Mouse (Mus musculus) forebrain, embryonic 16.5 days (tissue): ENCODE measurements at regions not wholly inside any gene's neighbourhood (a gene's known extent, or its start where the extent isn't known, plus 50 kb on each side); places are given as distances from the start of the nearest gene placed in this dataset.

ENCODE experiments used
- ATAC-seq: fragments of 200-750 bp; cut with Nextera tagmentation; 2 replicates; pipeline ENCODE4 v1.8.0; 2017; ENCODE audit warnings: mild to moderate bottlenecking, moderate library complexity
- H3K27ac ChIP-seq: fragments of 300-500 bp; sonication (generic); 2 replicates; pipeline ENCODE4 v1.5.1; 2014; ENCODE audit warnings: low read length, control low read depth
- H3K27me3 ChIP-seq: fragments of 300-500 bp; sonication (generic); replicated peaks from 2 replicates; pipeline ENCODE4 v1.6.1; 2014; ENCODE audit warnings: low read length; ENCODE audit not compliant: control insufficient read depth, insufficient read depth
- H3K36me3 ChIP-seq: fragments of 300-500 bp; sonication (generic); 2 replicates; pipeline ENCODE4 v1.6.1; 2014; ENCODE audit not compliant: control insufficient read depth, insufficient read depth
- H3K4me1 ChIP-seq: fragments of 300-500 bp; sonication (generic); replicated peaks from 2 replicates; pipeline ENCODE4 v1.6.1; 2014; ENCODE audit warnings: low read length; ENCODE audit not compliant: control insufficient read depth, insufficient read depth
- H3K4me2 ChIP-seq: fragments of 300-500 bp; sonication (generic); 2 replicates; pipeline ENCODE4 v1.6.1; 2014; ENCODE audit warnings: mild to moderate bottlenecking, low read length, control low read depth
- H3K4me3 ChIP-seq: fragments of 300-500 bp; sonication (generic); replicated peaks from 2 replicates; pipeline ENCODE4 v1.5.1; 2014; ENCODE audit warnings: mild to moderate bottlenecking, low read length, control low read depth
- H3K9ac ChIP-seq: fragments of 300-500 bp; sonication (generic); replicated peaks from 2 replicates; pipeline ENCODE4 v1.6.1; 2014; ENCODE audit warnings: low read depth, low read length, control low read depth
- H3K9me3 ChIP-seq: fragments of 300-500 bp; sonication (generic); 2 replicates; pipeline ENCODE4 v1.6.1; 2016; ENCODE audit warnings: low read length; ENCODE audit not compliant: control insufficient read depth
- WGBS: fragments of 180-500 bp; shearing (Covaris S2); extraction: QIAGEN DNeasy Blood & Tissue Kit; methylation state at CpG from one replicate; pipeline ENCODE4 v1.1.7; 2014; 5-methylcytosine and 5-hydroxymethylcytosine counted together

DNA sequence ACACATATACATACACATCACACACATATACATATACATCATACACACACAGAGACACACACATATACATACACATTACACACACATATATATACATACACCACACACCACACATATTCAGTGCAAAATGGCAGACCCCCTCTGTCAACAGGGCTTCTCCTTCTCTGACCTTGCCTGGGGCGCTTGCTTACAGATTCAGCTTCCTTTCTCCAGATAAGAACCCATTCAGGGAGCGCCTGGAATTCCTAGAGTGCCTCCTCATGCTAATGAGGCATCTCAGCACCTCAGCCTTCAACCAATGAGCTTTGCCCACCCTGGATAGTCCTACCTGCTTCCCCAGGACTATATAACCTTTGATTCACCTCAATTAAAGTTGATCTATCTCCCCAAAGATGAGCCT, 200.3 kb downstream of the Spata18 start:
- Histone ChIP-seq H3K36me3 (no peaks in the 10 kb centered on the region), H3K4me3 (no peak overlapping the region), H3K9me3 (no peaks in the 10 kb centered on the region), H3K4me2 (no peak overlapping the region), H3K9ac (no peak overlapping the region), H3K27me3 (no peaks in the 10 kb centered on the region), H3K4me1 (peaks cover 17% of the 10 kb centered on the region), H3K27ac (no peak overlapping the region)
- no peak for ATAC-seq
- WGBS = 55% methylated on average over 2 of the region's 2 CpGs

DNA sequence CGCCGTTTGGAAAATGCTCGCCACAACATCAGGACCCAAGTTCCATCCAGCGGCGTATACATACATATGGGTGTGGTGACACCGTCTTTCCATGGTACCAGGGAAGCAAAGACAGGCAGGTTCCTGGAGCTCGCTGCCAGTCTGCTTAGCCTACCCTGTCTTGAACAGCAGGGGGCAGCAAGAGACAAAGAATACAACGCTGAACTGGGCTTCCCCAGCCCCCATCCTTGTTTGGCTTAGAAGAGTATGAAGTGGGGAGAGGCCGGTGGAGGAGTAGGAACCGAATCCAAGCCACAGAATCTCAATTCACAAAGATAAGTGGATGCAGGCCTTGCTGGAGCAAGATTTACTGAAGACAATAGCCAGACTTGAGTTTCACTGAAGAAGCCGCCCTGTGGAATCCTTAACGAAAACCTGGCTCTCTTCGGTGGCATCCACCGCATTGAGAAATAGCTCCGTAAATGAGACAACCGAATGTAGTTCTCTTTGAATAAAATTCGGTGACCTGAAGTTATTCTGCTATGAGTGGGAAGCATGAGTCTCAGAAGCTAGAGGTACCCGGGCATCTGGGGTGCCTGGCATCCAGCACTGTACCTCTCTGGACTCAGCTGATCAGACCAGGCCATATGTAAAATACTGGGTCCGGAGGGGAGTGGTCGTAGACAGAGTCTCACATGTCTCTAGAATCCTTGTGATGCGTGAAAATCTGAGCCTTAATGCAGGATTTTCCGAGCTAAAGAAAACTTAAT, 203.0 kb downstream of the Spata18 start:
- no peak overlapping the region for H3K4me3 ChIP-seq

DNA sequence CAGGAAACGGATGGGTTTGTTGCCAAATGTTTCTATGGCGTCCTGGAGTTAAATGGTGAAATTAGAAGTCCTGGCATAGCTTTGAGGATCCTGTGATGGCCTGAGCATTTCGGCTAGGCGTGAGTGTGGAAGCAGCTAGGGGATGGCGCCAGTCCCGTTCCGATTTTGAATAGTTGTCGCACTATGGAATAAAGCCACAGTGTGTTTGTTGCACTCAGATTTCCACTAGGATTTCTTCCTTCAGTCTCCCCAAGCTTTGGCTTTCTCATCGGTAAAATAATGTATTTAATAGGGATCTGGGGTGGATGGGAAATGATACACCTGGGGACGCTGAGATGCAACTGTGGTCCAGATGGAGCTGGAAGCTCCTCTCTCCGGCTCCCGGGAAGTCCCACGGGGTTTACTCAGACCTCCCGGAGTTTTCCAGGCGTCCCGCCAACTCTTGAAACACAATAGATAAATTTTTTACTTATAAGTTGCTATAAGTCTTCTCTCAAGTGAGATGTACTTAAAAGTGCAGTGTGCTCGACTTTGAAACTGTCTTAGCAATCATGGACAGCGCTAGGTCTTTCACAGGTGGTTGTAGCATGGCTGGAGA, 203.7 kb downstream of the Spata18 start:
- Histone ChIP-seq H3K4me1 (peaks cover 13% of the 10 kb centered on the region), H3K4me3 (no peak overlapping the region), H3K9me3 (no peaks in the 10 kb centered on the region), H3K36me3 (no peaks in the 10 kb centered on the region), H3K9ac (no peak overlapping the region), H3K27ac (no peak overlapping the region), H3K27me3 (no peaks in the 10 kb centered on the region), H3K4me2 (peak overlapping the region; percentile 44; the same call in 1 of the 2 replicates)
- 63% methylated on average over 18 of the region's 18 CpGs for WGBS
- ATAC-seq = no peak

More for the DNA sequence above, 203.0 kb downstream of the Spata18 start:
- H3K4me1 ChIP-seq = peaks cover 13% of the 10 kb centered on the region
- 36% methylated on average over 22 of the region's 22 CpGs for WGBS
- no peaks in the 10 kb centered on the region for H3K9me3 ChIP-seq
- H3K27me3 ChIP-seq = no peaks in the 10 kb centered on the region
- H3K4me2 ChIP-seq = peak overlapping the region; percentile 44
- H3K27ac ChIP-seq = peak overlapping the region; percentile 27; the same call in 1 of the 2 replicates
- H3K36me3 ChIP-seq = no peaks in the 10 kb centered on the region
- peak overlapping the region; percentile 43 for H3K9ac ChIP-seq
- peak; percentile 98 for ATAC-seq

DNA sequence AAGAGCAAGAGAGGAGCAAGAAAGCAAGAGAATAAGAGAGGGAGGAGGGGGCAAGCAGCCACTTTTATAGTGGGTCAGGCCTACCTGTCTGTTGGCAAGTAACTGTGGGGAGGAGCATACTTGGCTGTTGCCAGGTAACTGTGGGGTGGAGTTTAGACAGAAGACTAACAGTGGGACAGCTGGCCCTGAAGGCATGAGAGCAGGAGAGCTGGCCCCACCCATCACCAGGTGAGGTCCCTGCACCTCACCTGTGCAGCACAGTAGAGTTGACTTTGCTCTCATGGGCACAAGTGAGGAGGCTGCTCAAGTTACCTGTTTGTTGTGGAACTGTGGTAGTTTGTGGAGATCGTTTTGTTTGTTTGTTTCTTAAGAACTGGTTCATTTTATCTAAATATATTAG, 208.1 kb downstream of the Spata18 start:
- peaks cover 8% of the 10 kb centered on the region for H3K4me1 ChIP-seq
- H3K27me3 ChIP-seq = no peaks in the 10 kb centered on the region
- ATAC-seq = no peak
- H3K4me2 ChIP-seq = no peak overlapping the region
- 86% methylated on average over 1 of the region's 1 CpGs for WGBS
- H3K36me3 ChIP-seq = no peaks in the 10 kb centered on the region
- no peaks in the 10 kb centered on the region for H3K9me3 ChIP-seq
- H3K9ac ChIP-seq = no peak overlapping the region
- no peak overlapping the region for H3K27ac ChIP-seq
- H3K4me3 ChIP-seq = no peak overlapping the region

DNA sequence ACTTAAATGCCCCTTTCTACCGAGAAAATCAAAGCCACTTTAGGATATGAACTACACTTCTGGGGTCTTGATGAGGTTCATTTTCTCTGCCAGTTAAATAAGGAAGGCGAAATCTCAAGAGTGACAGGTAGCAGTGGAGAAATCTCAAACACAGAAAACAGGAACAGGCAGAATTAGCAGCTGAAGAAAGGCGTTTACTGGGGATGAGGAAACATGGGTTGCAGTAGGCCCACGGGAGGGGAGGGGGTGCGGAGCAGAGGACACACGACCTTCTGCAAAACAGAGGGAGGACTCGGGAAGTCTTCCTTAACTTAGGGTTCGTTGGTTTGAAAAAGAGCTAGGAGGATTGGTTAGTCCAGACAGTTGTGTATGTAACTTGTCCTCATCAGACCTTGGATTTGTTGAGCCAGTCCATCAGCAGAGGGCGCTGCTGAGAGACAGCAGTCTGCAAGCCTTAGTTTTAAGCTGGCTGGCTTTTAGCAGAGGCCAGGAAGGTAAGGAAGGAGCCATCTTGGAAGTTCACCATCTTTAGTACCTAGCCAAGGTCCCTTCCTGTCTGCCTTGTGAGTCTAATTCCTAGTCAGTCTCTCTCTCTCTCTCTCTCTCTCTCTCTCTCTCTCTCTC, 204.0 kb downstream of the Usp46 start:
- Histone ChIP-seq H3K36me3 (no peaks in the 10 kb centered on the region), H3K4me3 (no peak overlapping the region), H3K27ac (no peak overlapping the region), H3K27me3 (no peaks in the 10 kb centered on the region), H3K9me3 (no peaks in the 10 kb centered on the region), H3K4me1 (no peaks in the 10 kb centered on the region), H3K9ac (no peak overlapping the region), H3K4me2 (no peak overlapping the region)
- 69% methylated on average over 9 of the region's 9 CpGs for WGBS
- ATAC-seq = no peak

DNA sequence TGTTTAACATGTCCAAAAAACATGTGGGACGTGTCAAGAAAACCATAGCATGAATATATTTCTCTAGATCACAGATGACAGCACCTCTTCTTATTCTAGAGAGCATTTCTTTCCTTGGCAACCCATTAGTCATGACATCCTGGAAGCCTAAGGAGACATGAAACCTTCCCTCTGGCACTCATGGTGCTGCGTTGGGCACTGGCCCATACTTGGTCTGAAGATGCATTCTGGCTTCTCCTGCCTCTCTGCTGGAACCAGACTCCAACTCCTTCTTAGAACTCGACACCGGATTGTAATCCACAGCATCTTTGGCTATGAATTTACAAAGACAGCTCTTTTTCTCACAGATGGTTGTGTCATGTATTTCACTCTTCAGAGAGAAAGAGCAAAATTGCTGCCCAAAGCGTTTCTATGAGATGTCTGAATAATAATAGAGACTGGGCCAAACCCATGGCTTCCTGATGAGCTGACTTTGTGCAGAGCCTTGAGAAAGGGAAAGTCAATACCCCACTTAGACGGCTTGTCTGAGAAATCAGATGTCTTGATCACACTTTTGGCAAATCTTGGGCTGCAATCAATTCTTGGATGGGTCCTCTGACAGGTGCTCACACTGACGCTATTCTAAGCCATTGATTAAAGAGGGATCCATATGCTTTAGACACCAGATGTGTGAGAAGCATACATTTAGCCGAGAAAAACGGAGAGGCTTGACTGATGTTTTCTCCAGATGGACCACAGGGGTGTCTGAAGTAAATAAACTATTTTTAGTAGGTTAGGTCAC, 195.4 kb downstream of the Usp46 start:
- Histone ChIP-seq H3K9me3 (no peaks in the 10 kb centered on the region), H3K27ac (no peak overlapping the region), H3K27me3 (no peaks in the 10 kb centered on the region), H3K4me3 (no peak overlapping the region), H3K9ac (no peak overlapping the region), H3K4me2 (no peak overlapping the region), H3K36me3 (no peaks in the 10 kb centered on the region), H3K4me1 (peaks cover 6% of the 10 kb centered on the region)
- 63% methylated on average over 9 of the region's 9 CpGs for WGBS
- no peak for ATAC-seq

DNA sequence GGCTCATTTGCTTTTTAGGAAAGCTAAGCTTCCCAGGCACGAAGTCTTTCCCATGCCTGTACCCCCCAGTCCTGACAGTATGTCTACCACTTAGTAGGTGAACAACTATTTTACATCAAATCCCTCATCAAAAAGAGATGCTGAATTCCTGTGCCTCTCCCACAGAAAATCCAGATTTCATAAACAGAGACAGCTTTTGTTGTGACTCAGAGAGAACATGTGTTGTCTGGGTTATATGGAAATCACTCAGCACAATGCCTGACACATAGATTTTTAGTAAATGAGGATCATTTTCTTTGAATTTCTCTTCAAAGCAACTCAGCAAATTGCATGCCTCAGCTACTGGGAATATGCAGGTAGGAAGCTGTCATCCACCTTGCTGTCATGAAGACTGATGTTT, 193.5 kb downstream of the Usp46 start:
- peak; percentile 52; the same call in 1 of the 2 replicates for ATAC-seq
- Histone ChIP-seq H3K27ac (peak overlapping the region; percentile 51; the same call in 1 of the 2 replicates), H3K4me2 (no peak overlapping the region), H3K36me3 (no peaks in the 10 kb centered on the region), H3K9ac (no peak overlapping the region), H3K4me1 (peaks cover 6% of the 10 kb centered on the region), H3K27me3 (no peaks in the 10 kb centered on the region), H3K4me3 (no peak overlapping the region), H3K9me3 (no peaks in the 10 kb centered on the region)
- 70% methylated on average over 1 of the region's 1 CpGs for WGBS

DNA sequence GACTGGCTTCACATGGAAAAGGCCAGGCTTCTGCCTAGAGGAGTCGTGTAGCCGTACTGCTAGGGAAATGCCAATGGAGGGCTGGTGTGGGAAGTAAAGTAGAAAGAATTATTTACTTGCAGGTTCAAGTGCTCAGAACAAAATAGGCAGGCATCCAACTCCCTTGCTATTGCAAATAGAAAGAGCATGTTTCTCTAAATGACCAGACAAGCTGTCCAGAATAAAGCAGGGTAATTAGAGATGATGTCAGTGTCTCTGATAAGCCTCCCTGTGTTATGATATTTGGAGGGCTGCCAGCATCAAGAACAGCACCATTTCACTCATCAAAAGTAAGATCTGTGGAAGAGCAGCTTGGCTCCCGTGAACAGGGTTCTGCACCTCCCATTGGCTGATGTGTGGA, 192.4 kb downstream of the Usp46 start:
- Histone ChIP-seq H3K4me2 (no peak overlapping the region), H3K36me3 (no peaks in the 10 kb centered on the region), H3K9ac (no peak overlapping the region), H3K27ac (peak overlapping the region; percentile 33), H3K9me3 (no peaks in the 10 kb centered on the region), H3K4me1 (peaks cover 6% of the 10 kb centered on the region), H3K4me3 (no peak overlapping the region), H3K27me3 (no peaks in the 10 kb centered on the region)
- 34% methylated on average over 3 of the region's 3 CpGs for WGBS
- ATAC-seq = no peak

DNA sequence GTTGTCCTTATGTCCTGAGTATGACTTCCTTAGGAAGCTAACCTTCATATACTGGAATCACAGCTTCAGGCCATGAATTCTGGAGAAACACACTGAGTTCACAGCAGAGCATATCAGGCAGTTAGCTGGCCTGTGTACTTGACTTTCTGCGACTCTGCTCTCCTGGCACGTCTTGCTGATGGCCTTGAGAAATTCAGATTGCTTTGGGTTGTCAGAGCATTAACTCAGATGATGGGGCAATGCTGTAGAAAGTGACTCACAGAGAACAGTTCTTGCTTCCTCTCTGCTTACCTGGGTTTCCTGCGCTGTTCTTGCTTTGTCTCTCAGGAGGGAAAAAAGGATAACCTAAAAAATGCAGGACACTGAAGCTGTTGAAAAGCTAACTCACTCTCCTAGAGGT, 187.3 kb downstream of the Usp46 start:
- H3K4me3 ChIP-seq = no peak overlapping the region
- H3K4me2 ChIP-seq = no peak overlapping the region
- H3K9ac ChIP-seq = no peak overlapping the region
- no peaks in the 10 kb centered on the region; the same call in 1 of the 2 replicates for H3K4me1 ChIP-seq
- no peaks in the 10 kb centered on the region for H3K9me3 ChIP-seq
- WGBS = 92% methylated on average over 3 of the region's 3 CpGs
- no peak overlapping the region for H3K27ac ChIP-seq
- no peaks in the 10 kb centered on the region for H3K27me3 ChIP-seq
- no peak for ATAC-seq
- no peaks in the 10 kb centered on the region for H3K36me3 ChIP-seq
